Mouse (Mus musculus): ENCODE measurements around the gene Tlr4.

GRCm38 (mm10) chr4:66926066-66926465, 98.7 kb downstream of the Tlr4 start:
- no peak for TF ChIP-seq CTCF (IDR thresholded peaks at IDR 0.05)
- TF ChIP-seq EP300 (IDR thresholded peaks at IDR 0.05), result no peak
